Mouse (Mus musculus): Measurements from ENCODE around the gene Mutyh. TPM values are rescaled to one million over a fixed set of nuclear protein-coding genes. Genes with fewer than 3 reads are reported as not detected.

Mutyh gene
- total and polyA plus RNA-seq, 2 experiments from 2014 or later, result 3.0 to 5.6 TPM

DNA sequence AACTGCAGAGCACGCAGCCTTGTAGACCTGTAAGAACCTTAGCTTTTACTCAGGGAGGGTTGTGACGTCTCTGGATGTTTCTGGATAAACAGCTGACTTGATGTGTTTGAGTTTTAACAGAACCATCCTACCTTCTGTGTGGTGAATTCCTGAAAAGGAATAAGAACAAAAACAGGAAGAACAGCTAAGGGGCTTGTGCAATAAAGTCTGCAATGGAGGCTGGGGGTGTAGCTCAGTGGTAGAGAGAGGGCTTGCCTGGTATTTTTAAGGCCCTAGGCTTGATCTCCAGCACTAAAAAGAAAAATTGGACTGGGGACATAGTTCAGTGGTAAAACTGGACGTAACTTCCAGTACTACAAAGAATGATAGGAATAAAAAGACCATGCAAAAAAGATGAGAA lies 30.4 kb upstream of the Mutyh start:
- Histone ChIP-seq H3K9me3 (ENCODE audit: low read length) (no peaks in the 10 kb centered on the region), H3K9ac (replicated peaks; ENCODE audit: low read length, poor library complexity, severe bottlenecking) (no peak overlapping the region), H3K36me3 (ENCODE audit: insufficient read depth, low read length) (no peaks in the 10 kb centered on the region), H3K4me2 (ENCODE audit: low read depth, low read length, poor library complexity, severe bottlenecking) (no peak overlapping the region), H3K4me1 (ENCODE audit: insufficient read depth, low read length) (no peaks in the 10 kb centered on the region), H3K27me3 (ENCODE audit: insufficient read depth, low read length) (no peaks in the 10 kb centered on the region), H3K27ac (ENCODE audit: low read depth, low read length) (no peak overlapping the region), H3K4me3 (ENCODE audit: low read depth, low read length) (no peak overlapping the region)
- WGBS, result 91% methylated on average over 3 of the region's 3 CpGs
- DNase-seq (ENCODE audit: low spot score), result no peak
- TF ChIP-seq CTCF (IDR thresholded peaks at IDR 0.05), result no peak
- no peak for ATAC-seq (ENCODE audit: low FRiP score)

- no peaks in the 10 kb centered on the region for H3K9me3 ChIP-seq (ENCODE audit: low read length)
- no peaks in the 10 kb centered on the region for H3K36me3 ChIP-seq (ENCODE audit: insufficient read depth, low read length)
- no peak for DNase-seq (ENCODE audit: low spot score)
- no peak overlapping the region for H3K27ac ChIP-seq (ENCODE audit: low read depth, low read length)
- no peak overlapping the region for H3K4me3 ChIP-seq (ENCODE audit: low read depth, low read length)
- no peaks in the 10 kb centered on the region; the same call in 1 of the 2 replicates for H3K27me3 ChIP-seq (ENCODE audit: insufficient read depth, low read length)
- no peaks in the 10 kb centered on the region for H3K4me1 ChIP-seq (ENCODE audit: insufficient read depth, low read length)
- no peak overlapping the region for H3K9ac ChIP-seq (replicated peaks; ENCODE audit: low read length, poor library complexity, severe bottlenecking)
- 85% methylated on average over 2 of the region's 2 CpGs for WGBS
- no peak overlapping the region for H3K4me2 ChIP-seq (ENCODE audit: low read depth, low read length, poor library complexity, severe bottlenecking)
- no peak for TF ChIP-seq CTCF (IDR thresholded peaks at IDR 0.05)
- no peak for ATAC-seq (ENCODE audit: low FRiP score)
Measured at GRCm38 (mm10) chr4:116780541-116780940, 27.0 kb upstream of the Mutyh start.

- H3K27ac ChIP-seq (ENCODE audit: low read depth, low read length), result no peak overlapping the region
- H3K9me3 ChIP-seq (ENCODE audit: low read length), result no peaks in the 10 kb centered on the region
- H3K4me2 ChIP-seq (ENCODE audit: low read depth, low read length, poor library complexity, severe bottlenecking), result no peak overlapping the region
- H3K4me3 ChIP-seq (ENCODE audit: low read depth, low read length), result no peak overlapping the region
- ATAC-seq (ENCODE audit: low FRiP score) (no peak), DNase-seq (ENCODE audit: low spot score) (no peak)
- H3K4me1 ChIP-seq (ENCODE audit: insufficient read depth, low read length), result no peaks in the 10 kb centered on the region
- no peaks in the 10 kb centered on the region for H3K36me3 ChIP-seq (ENCODE audit: insufficient read depth, low read length)
- H3K9ac ChIP-seq (replicated peaks; ENCODE audit: low read length, poor library complexity, severe bottlenecking), result no peak overlapping the region
- 51% methylated on average over 2 of the region's 2 CpGs for WGBS
- H3K27me3 ChIP-seq (ENCODE audit: insufficient read depth, low read length), result no peaks in the 10 kb centered on the region; the same call in 1 of the 2 replicates
- no peak for TF ChIP-seq CTCF (IDR thresholded peaks at IDR 0.05)
Measured at GRCm38 (mm10) chr4:116781366-116781765, 26.2 kb upstream of the Mutyh start.

GRCm38 (mm10) chr4:116782171-116782570 lies 25.4 kb upstream of the Mutyh start:
- WGBS, result 6% methylated on average over 8 of the region's 8 CpGs
- ATAC-seq (ENCODE audit: low FRiP score), result no peak
- TF ChIP-seq CTCF (IDR thresholded peaks at IDR 0.05), result no peak
- Histone ChIP-seq H3K9ac (replicated peaks; ENCODE audit: low read length, poor library complexity, severe bottlenecking) (no peak overlapping the region), H3K9me3 (ENCODE audit: low read length) (no peaks in the 10 kb centered on the region), H3K27ac (ENCODE audit: low read depth, low read length) (no peak overlapping the region), H3K36me3 (ENCODE audit: insufficient read depth, low read length) (no peaks in the 10 kb centered on the region), H3K4me1 (ENCODE audit: insufficient read depth, low read length) (no peaks in the 10 kb centered on the region), H3K27me3 (ENCODE audit: insufficient read depth, low read length) (no peaks in the 10 kb centered on the region; the same call in 1 of the 2 replicates), H3K4me2 (ENCODE audit: low read depth, low read length, poor library complexity, severe bottlenecking) (no peak overlapping the region), H3K4me3 (ENCODE audit: low read depth, low read length) (no peak overlapping the region)
- DNase-seq (ENCODE audit: low spot score), result no peak

DNA sequence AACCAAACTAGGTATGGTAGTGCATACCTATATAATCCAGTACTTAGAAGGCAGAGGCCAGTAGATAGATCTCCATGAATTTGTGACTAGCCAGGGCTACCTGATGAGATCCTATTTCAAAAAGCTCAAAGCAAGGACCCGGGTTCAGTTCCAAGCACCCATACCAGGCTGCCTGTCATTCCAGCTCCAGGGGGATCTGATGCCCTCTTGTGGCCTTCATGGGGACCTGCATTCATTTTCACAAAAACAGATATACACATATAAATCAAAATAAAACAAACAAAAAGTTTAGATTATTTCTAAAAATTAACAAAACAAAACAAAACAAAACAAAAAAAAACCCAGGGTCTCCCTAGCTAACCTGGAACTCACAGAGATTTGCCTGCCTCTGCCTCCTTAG lies 20.9 kb upstream of the Mutyh start:
- H3K36me3 ChIP-seq (ENCODE audit: insufficient read depth, low read length), result no peaks in the 10 kb centered on the region
- H3K27ac ChIP-seq (ENCODE audit: low read depth, low read length), result no peak overlapping the region
- no peak for ATAC-seq (ENCODE audit: low FRiP score)
- H3K27me3 ChIP-seq (ENCODE audit: insufficient read depth, low read length), result no peaks in the 10 kb centered on the region; the same call in 1 of the 2 replicates
- DNase-seq (ENCODE audit: low spot score), result no peak
- peak; percentile 20; the same call in 1 of the 2 replicates for TF ChIP-seq CTCF (IDR thresholded peaks at IDR 0.05)
- H3K4me2 ChIP-seq (ENCODE audit: low read depth, low read length, poor library complexity, severe bottlenecking), result no peak overlapping the region
- H3K9me3 ChIP-seq (ENCODE audit: low read length), result no peaks in the 10 kb centered on the region
- WGBS, result 96% methylated on average over 1 of the region's 1 CpGs
- no peak overlapping the region for H3K9ac ChIP-seq (replicated peaks; ENCODE audit: low read length, poor library complexity, severe bottlenecking)
- H3K4me1 ChIP-seq (ENCODE audit: insufficient read depth, low read length), result no peaks in the 10 kb centered on the region
- H3K4me3 ChIP-seq (ENCODE audit: low read depth, low read length), result no peak overlapping the region

GRCm38 (mm10) chr4:116787985-116788760 lies 19.4 kb upstream of the Mutyh start:
- Histone ChIP-seq H3K9ac (replicated peaks; ENCODE audit: low read length, poor library complexity, severe bottlenecking) (no peak overlapping the region), H3K4me1 (ENCODE audit: insufficient read depth, low read length) (no peaks in the 10 kb centered on the region), H3K9me3 (ENCODE audit: low read length) (no peaks in the 10 kb centered on the region), H3K36me3 (ENCODE audit: insufficient read depth, low read length) (no peaks in the 10 kb centered on the region), H3K27ac (ENCODE audit: low read depth, low read length) (no peak overlapping the region), H3K4me2 (ENCODE audit: low read depth, low read length, poor library complexity, severe bottlenecking) (no peak overlapping the region), H3K27me3 (ENCODE audit: insufficient read depth, low read length) (no peaks in the 10 kb centered on the region; the same call in 1 of the 2 replicates), H3K4me3 (ENCODE audit: low read depth, low read length) (no peak overlapping the region)
- ATAC-seq (ENCODE audit: low FRiP score), result no peak
- 37% methylated on average over 7 of the region's 7 CpGs for WGBS
- DNase-seq (ENCODE audit: low spot score), result no peak
- peak; percentile 28; the same call in 1 of the 2 replicates for TF ChIP-seq CTCF (IDR thresholded peaks at IDR 0.05)

Measured in midbrain, postnatal 0 days (tissue).